Mouse (Mus musculus) midbrain, embryonic 12.5 days (tissue): ENCODE data around the gene Kcnj1. TPM values are rescaled to one million over a fixed set of nuclear protein-coding genes. Genes with fewer than 3 reads are reported as not detected.

Experiments used
- ATAC-seq: fragments of 200-750 bp; cut with Nextera tagmentation; 2 replicates; pipeline ENCODE4 v1.8.0; 2017; ENCODE audit warnings: low read depth, moderate TSS enrichment, moderate library complexity; ENCODE audit not compliant: low FRiP score
- H3K27ac ChIP-seq: fragments of 300-500 bp; sonication (generic); replicated peaks from 2 replicates; pipeline ENCODE4 v1.5.1; 2016; ENCODE audit warnings: mild to moderate bottlenecking
- H3K27me3 ChIP-seq: fragments of 300-500 bp; sonication (generic); 2 replicates; pipeline ENCODE4 v1.6.1; 2016; ENCODE audit warnings: mild to moderate bottlenecking
- H3K36me3 ChIP-seq: fragments of 300-500 bp; sonication (generic); 2 replicates; pipeline ENCODE4 v1.6.1; 2016
- H3K4me1 ChIP-seq: fragments of 300-500 bp; sonication (generic); 2 replicates; pipeline ENCODE4 v1.6.1; 2016
- H3K4me2 ChIP-seq: fragments of 300-500 bp; sonication (generic); replicated peaks from 2 replicates; pipeline ENCODE4 v1.6.1; 2016; ENCODE audit warnings: mild to moderate bottlenecking, moderate library complexity
- H3K4me3 ChIP-seq: fragments of 300-500 bp; sonication (generic); 2 replicates; pipeline ENCODE4 v1.5.1; 2016; ENCODE audit warnings: mild to moderate bottlenecking
- H3K9ac ChIP-seq: fragments of 300-500 bp; sonication (generic); replicated peaks from 2 replicates; pipeline ENCODE4 v1.6.1; 2016; ENCODE audit warnings: mild to moderate bottlenecking, moderate library complexity
- H3K9me3 ChIP-seq: fragments of 300-500 bp; sonication (generic); 2 replicates; pipeline ENCODE4 v1.6.1; 2016; ENCODE audit warnings: mild to moderate bottlenecking
- WGBS: fragments of 180-500 bp; shearing (Covaris S2); methylation state at CpG from one replicate; pipeline ENCODE4 v1.1.7; 2016; 5-methylcytosine and 5-hydroxymethylcytosine counted together
- polyA plus RNA-seq: library from polyadenylated mRNA; unstranded; fragments of >200 nt; fragmentation: Nextera tagmentation; extraction: Ambion mirVana; gene quantifications from 2 replicates; pipeline ENCODE4 v1.2.1, GENCODE M21; 2016

The Kcnj1 gene
- polyA plus RNA-seq, 1 experiment from 2014 or later, result not detected

DNA sequence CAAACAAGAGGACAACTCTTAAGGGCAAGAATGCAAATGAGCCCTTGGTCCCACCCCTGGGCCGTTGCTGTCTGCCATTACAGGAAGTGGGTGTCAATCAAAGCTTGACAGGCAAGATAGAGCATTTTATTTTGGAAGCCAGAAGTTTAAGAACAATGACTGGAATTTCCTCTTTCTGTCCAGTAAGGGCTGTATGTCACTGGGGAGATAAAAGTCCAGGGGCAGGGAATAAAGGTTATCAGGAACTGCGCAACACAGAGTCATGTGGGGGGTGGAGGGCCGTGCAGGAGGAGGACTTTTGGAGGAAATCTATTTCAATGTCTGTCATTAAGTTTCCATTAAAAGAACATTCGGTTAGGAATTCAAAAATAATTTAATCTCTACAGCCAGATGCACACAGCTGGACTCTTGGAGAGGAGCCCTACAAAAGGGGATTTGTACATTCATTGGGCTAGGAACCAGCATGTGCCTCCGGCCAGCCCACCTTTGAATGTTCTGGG lies 28.4 kb downstream of the Kcnj1 start:
- Histone ChIP-seq H3K4me3 (no peak overlapping the region), H3K36me3 (no peaks in the 10 kb centered on the region), H3K27ac (no peak overlapping the region), H3K4me2 (no peak overlapping the region), H3K4me1 (no peaks in the 10 kb centered on the region), H3K9ac (no peak overlapping the region), H3K9me3 (no peaks in the 10 kb centered on the region), H3K27me3 (no peaks in the 10 kb centered on the region)
- 76% methylated on average over 5 of the region's 5 CpGs for WGBS
- ATAC-seq, result no peak

DNA sequence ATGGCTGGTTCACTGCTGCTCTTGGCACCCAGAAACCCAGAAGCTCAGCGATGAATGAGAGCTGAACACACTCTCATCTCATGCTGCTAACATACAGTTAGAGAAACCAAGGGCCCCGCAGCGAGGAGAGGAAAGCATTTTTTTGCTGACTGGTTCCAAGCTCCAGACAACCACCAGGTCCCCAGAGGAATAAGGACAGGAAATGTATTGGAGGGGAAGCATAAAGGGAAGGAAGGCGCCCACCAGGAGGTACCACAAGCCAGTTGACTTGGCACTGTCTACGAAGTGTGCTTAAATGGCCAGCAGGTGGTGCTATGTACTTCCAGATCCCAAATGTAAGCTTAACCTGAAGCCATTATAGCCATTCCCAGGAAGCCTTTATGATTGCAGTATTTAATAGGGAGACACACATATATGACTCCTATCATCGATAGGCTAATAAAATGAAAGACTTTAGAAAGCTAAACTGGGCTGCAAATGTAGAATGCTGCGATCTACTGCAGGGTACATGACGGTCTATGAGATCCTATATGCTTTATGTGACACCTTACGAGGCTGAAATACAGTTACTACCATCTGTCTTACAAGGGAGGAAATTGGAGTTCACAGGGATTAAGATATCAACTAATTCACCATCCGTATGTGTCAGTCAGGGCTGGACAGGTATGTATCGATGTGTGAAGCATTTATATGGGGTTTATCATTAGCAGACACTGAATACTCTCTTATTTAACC lies 33.1 kb downstream of the Kcnj1 start:
- Histone ChIP-seq H3K27ac (no peak overlapping the region), H3K4me3 (no peak overlapping the region), H3K4me1 (peaks cover 11% of the 10 kb centered on the region), H3K4me2 (no peak overlapping the region), H3K9ac (no peak overlapping the region), H3K27me3 (peaks cover 32% of the 10 kb centered on the region), H3K9me3 (no peaks in the 10 kb centered on the region), H3K36me3 (no peaks in the 10 kb centered on the region)
- 45% methylated on average over 11 of the region's 11 CpGs for WGBS
- no peak; the same call in 1 of the 2 replicates for ATAC-seq

DNA sequence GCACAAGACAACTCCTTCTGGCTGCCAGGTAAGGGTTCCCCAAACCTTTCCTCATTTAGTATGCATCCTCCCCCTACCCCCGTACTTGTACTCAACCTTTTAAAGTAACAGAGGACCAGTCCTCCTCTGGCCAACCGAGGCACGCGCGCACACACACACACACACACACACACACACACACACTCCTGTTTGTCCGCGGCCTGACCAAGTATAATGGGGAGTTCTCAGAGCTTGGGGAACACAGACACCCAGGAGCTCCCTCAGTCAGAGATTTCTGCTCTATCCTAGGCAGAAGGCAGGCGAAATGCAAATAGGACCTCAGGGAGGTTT lies 36.4 kb downstream of the Kcnj1 start:
- Histone ChIP-seq H3K4me2 (peak overlapping the region; percentile 95), H3K9me3 (no peaks in the 10 kb centered on the region), H3K27me3 (peaks cover 49% of the 10 kb centered on the region), H3K4me1 (peaks cover 11% of the 10 kb centered on the region), H3K4me3 (peak overlapping the region; percentile 50), H3K36me3 (no peaks in the 10 kb centered on the region), H3K9ac (peak overlapping the region; percentile 63; the same call in 1 of the 2 replicates), H3K27ac (no peak overlapping the region)
- WGBS, result 7% methylated on average over 8 of the region's 8 CpGs
- peak; percentile 56 for ATAC-seq

DNA sequence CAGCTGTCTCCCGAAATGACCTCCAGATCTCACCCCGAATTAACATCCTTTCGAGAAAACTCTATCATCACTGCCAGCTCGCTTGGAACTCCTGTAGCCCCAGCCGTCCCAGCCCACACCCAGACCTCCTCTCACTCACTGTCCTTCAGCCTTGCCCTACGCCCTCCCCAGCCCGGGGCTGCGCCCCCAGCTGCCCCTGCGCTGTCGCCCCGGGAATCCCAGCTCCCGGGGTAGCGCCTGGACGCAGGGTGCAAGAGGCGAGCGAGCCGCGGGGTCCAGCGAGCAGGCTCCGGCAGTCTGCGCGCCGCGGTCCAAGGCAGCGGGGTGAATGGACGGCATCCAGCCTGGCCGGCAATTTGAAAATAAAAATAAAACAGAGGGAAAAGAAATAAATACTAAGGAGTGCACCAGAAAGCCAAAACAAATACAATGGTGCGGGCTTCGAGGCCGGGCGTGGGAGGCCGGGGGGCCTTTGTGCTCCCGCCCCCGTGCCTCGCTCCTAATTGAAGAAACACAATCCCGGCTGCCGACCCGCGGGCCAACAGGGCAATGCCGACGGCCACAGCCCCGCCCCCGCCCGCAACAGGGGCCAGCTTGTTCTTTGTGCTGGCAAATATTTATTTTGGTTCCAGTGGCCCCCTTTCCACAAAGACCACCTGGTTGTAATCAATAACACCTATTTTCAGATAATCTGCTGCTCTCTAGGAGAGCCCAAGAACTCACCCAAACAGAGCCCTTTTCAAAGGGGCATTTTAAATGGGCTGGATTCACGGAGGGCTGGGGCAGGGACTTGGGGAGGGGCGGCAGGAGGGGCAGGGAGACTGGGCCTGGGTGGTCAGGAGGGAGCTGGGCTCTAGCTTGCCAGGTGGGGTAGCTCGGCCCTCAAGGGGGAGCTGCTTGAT lies 37.0 kb downstream of the Kcnj1 start:
- Histone ChIP-seq H3K27me3 (peaks cover 52% of the 10 kb centered on the region), H3K4me1 (peaks cover 11% of the 10 kb centered on the region), H3K4me2 (peak overlapping the region; percentile 95), H3K36me3 (no peaks in the 10 kb centered on the region), H3K9ac (peak overlapping the region; percentile 63), H3K27ac (no peak overlapping the region), H3K9me3 (no peaks in the 10 kb centered on the region), H3K4me3 (peak overlapping the region; percentile 50)
- peak; percentile 59 for ATAC-seq
- WGBS, result under 1% methylated on average over 47 of the region's 47 CpGs

DNA sequence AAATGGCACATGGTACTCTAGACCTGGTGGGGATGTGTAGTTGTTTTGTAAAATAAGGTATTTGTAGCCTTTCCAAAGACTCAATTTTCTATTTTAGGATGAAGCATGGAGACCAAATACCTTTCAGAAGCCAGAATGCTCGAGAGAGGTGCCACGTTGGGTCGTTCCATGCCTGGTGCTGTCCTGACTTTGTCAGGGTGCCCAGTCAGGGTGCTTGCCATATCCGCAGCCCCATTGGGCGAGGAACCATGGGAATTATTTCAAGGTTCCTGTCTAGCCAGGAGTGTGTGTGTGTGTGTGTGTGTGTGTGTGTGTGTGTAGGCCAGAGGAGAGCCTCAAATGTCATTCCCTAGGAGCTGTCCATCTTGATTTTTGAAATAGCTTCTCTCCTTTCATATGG lies 38.4 kb downstream of the Kcnj1 start:
- no peak overlapping the region for H3K4me3 ChIP-seq
- peaks cover 52% of the 10 kb centered on the region for H3K27me3 ChIP-seq

DNA sequence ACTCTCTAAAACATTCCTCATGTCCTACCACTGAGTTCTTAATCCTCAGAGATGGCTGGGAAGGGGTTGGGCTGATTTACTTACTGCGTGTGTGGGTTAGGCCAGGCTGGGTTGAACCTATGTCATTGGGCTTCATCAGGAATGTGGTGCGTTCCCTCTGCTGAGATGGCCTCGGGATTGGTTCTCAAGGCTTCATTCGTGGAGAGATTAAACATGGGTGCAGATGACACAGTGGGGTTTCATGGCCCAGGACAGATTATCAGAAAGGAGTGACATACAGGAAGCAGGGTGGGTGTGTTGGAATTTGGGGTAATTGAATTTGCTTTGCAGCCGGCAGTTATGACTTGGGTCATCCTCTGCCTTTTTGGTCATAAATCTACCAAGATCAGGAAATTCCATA lies 39.2 kb downstream of the Kcnj1 start:
- no peak for ATAC-seq
- Histone ChIP-seq H3K4me2 (no peak overlapping the region), H3K27ac (no peak overlapping the region), H3K27me3 (peaks cover 48% of the 10 kb centered on the region), H3K4me1 (peaks cover 14% of the 10 kb centered on the region), H3K9ac (no peak overlapping the region), H3K4me3 (no peak overlapping the region), H3K9me3 (no peaks in the 10 kb centered on the region), H3K36me3 (no peaks in the 10 kb centered on the region)
- 87% methylated on average over 5 of the region's 5 CpGs for WGBS

More for the DNA sequence above, 38.4 kb downstream of the Kcnj1 start:
- Histone ChIP-seq H3K9ac (no peak overlapping the region), H3K4me1 (peaks cover 14% of the 10 kb centered on the region), H3K27ac (no peak overlapping the region), H3K36me3 (no peaks in the 10 kb centered on the region), H3K9me3 (no peaks in the 10 kb centered on the region), H3K4me2 (no peak overlapping the region)
- WGBS, result 90% methylated on average over 5 of the region's 5 CpGs
- ATAC-seq, result no peak

DNA sequence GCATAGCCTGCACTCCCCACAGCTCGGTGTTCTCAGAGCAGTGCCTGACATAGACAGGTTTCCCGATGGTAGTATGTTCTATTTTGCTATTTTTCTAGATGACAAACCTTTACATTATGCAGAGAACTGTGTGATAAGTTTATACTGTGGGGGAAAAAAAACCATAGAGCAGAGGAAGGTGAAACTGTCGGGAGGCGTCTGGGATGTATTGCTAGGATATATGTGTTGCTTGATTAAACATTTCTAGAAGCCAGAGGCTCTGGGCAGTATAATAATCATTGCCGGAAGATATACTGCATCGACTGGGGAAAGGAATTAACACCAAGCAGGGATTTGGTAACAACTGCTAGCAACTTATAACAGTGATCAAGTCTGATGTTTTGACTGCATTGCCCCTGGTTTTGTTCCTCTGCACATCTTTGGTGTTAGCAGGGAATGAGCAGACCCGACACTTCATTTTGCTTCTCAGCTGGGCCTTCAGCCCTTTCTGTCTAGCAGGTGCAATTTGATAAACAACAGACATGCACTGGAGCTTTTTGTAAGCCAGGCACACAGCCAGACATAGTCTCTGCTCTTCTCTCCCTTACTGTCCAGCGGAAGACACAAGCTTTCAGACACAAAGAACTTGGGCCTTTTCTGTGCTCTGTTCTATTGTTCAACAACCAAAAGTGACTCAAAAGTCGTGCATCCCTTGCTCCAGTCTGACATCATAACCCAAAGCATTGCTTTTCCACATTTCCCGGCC lies 40.7 kb downstream of the Kcnj1 start:
- no peaks in the 10 kb centered on the region for H3K36me3 ChIP-seq
- H3K9me3 ChIP-seq, result no peaks in the 10 kb centered on the region
- no peak overlapping the region for H3K4me2 ChIP-seq
- peaks cover 36% of the 10 kb centered on the region for H3K27me3 ChIP-seq
- H3K27ac ChIP-seq, result no peak overlapping the region
- no peak overlapping the region for H3K9ac ChIP-seq
- no peak overlapping the region for H3K4me3 ChIP-seq
- ATAC-seq, result no peak
- peaks cover 14% of the 10 kb centered on the region for H3K4me1 ChIP-seq
- WGBS, result 78% methylated on average over 10 of the region's 10 CpGs

DNA sequence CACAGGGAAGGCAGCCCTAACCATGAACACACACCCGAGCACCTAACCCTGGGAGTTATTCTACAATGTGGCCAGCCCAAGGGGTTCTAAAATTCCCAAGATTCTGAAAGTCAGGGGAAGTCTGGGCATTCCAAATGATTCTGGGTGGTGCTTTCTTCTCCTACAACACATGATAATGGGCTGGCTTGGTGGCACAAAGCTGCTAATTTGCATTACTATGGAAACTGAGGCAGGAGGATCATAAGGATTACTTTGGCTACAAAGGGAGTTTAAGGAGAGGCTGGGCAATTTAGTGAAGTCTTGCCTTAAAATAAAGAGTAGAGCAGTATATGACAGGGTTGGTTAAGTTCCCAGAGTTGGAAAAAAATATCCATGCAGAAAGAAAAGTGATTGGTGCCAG lies 42.7 kb downstream of the Kcnj1 start:
- no peak for ATAC-seq
- Histone ChIP-seq H3K36me3 (no peaks in the 10 kb centered on the region), H3K4me3 (no peak overlapping the region), H3K9me3 (no peaks in the 10 kb centered on the region), H3K9ac (no peak overlapping the region), H3K4me1 (0 out of 2 replicates have a peak, but pooled peaks cover 3% of the 10 kb centered on the region), H3K27ac (no peak overlapping the region), H3K4me2 (no peak overlapping the region), H3K27me3 (peaks cover 24% of the 10 kb centered on the region)
- whole genome bisulfite sequencing, result 16% methylated on average over 1 of the region's 1 CpGs

DNA sequence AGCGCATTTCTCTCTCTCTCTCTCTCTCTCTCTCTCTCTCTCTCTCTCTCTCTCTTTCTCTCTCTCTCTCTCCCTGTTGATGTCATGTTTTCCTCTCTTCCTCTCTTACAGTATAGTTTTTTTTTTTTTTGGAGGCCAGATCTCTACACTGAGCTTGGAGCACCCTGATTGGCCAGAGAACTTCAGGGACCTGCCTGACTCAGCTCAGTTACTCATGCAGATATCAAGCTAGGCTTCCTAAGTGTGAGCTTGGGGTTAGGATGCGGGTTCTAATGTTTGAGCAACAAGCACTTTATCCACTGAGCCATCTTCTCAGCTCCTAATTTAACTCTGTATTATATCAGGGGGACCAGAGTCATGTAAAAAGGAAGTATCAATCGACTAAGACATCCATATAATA lies 43.7 kb downstream of the Kcnj1 start:
- H3K4me1 ChIP-seq, result 0 out of 2 replicates have a peak, but pooled peaks cover 3% of the 10 kb centered on the region
- H3K9ac ChIP-seq, result no peak overlapping the region
- WGBS, result 87% methylated on average over 3 of the region's 3 CpGs
- H3K4me3 ChIP-seq, result no peak overlapping the region
- H3K27ac ChIP-seq, result no peak overlapping the region
- no peaks in the 10 kb centered on the region for H3K9me3 ChIP-seq
- no peak overlapping the region for H3K4me2 ChIP-seq
- no peak for ATAC-seq
- H3K36me3 ChIP-seq, result no peaks in the 10 kb centered on the region
- H3K27me3 ChIP-seq, result peaks cover 14% of the 10 kb centered on the region

DNA sequence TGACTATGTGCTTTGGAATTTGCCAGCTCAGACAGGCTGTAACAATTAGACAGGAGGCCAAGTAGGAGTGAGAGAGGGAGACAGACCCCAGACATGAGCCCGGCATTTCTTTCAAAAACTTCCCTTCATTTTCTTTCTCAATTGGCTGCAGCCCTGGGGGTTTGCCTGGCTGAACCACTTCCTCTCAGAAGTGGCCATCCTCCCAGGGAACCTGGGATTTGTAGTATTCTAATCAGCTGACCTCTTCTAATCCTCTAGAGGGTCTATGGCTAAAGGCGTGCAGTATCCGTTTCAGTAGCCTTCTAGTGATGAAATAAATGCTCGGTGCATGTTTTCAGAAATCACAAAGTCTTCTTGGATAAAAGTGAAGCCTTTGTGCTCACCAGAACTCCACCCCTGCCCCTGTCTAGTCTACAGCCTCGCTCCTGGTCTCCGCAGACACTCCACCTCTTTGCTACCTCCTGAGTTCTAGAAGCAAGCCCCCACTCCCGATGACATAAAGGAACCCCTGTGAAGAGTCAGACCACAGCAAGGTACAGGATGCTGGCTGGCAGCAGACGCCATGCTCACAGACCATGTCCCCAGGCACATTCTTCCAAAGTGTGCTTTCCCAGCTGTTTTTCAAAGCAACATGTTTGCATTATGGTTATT lies 45.3 kb downstream of the Kcnj1 start:
- 38% methylated on average over 8 of the region's 8 CpGs for WGBS
- no peak overlapping the region for H3K9ac ChIP-seq
- no peak overlapping the region for H3K27ac ChIP-seq
- H3K4me1 ChIP-seq, result 0 out of 2 replicates have a peak, but pooled peaks cover 3% of the 10 kb centered on the region
- 0 out of 2 replicates have a peak, but pooled peaks cover 4% of the 10 kb centered on the region for H3K27me3 ChIP-seq
- no peaks in the 10 kb centered on the region for H3K9me3 ChIP-seq
- H3K4me2 ChIP-seq, result no peak overlapping the region
- H3K4me3 ChIP-seq, result no peak overlapping the region
- no peak for ATAC-seq
- no peaks in the 10 kb centered on the region for H3K36me3 ChIP-seq

DNA sequence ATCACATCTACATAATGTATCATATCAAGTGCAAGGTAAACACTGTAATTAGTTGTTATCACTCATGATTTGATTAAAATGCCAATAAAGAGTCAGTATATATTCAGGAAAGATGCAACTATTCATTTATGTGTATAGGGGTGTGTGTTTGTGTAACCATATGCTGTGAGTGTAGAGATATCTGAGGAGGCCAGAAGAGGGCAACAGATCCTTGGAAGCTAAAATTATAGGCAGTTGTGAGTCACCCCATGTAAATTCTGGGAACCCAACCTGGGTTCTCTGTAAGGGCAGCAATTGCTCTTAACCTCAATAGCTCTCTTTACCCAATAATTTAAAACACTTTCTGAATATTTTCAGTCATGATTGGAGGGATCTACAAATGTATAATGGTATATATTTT lies 48.4 kb downstream of the Kcnj1 start:
- Histone ChIP-seq H3K36me3 (no peaks in the 10 kb centered on the region), H3K9me3 (no peaks in the 10 kb centered on the region), H3K4me1 (no peaks in the 10 kb centered on the region), H3K4me2 (no peak overlapping the region), H3K4me3 (no peak overlapping the region), H3K27me3 (no peaks in the 10 kb centered on the region), H3K27ac (no peak overlapping the region), H3K9ac (no peak overlapping the region)
- ATAC-seq, result no peak
